Mouse (Mus musculus): Measurements from ENCODE around the gene Ostm1. TPM values are rescaled to one million over a fixed set of nuclear protein-coding genes. Genes with fewer than 3 reads are reported as not detected.

Gene Ostm1
- polyA plus RNA-seq, 1 experiment from 2014 or later, result 18.5 TPM

GRCm38 (mm10) chr10:42614766-42615165 is 31.1 kb downstream of the Ostm1 start:
- no peak overlapping the region for H3K4me3 ChIP-seq (ENCODE audit: low read length)
- H3K4me2 ChIP-seq (replicated peaks; ENCODE audit: low read depth, low read length), result no peak overlapping the region
- no peak for ATAC-seq (ENCODE audit: low FRiP score, low TSS enrichment)
- H3K27ac ChIP-seq (ENCODE audit: low read length), result no peak overlapping the region
- WGBS, result 7% methylated on average over 9 of the region's 9 CpGs
- peaks cover 90% of the 10 kb centered on the region for H3K27me3 ChIP-seq (ENCODE audit: insufficient read depth, low read length)
- H3K9me3 ChIP-seq (ENCODE audit: low read length), result peaks cover 2% of the 10 kb centered on the region; the same call in 1 of the 2 replicates
- no peaks in the 10 kb centered on the region for H3K36me3 ChIP-seq (ENCODE audit: insufficient read depth, low read length)
- peaks cover 7% of the 10 kb centered on the region for H3K4me1 ChIP-seq (ENCODE audit: insufficient read depth, low read length)
- no peak overlapping the region for H3K9ac ChIP-seq (replicated peaks; ENCODE audit: low read length)

- Histone ChIP-seq H3K4me3 (ENCODE audit: low read length) (no peak overlapping the region), H3K4me1 (ENCODE audit: insufficient read depth, low read length) (peaks cover 7% of the 10 kb centered on the region), H3K9ac (replicated peaks; ENCODE audit: low read length) (no peak overlapping the region), H3K4me2 (replicated peaks; ENCODE audit: low read depth, low read length) (no peak overlapping the region), H3K27ac (ENCODE audit: low read length) (no peak overlapping the region), H3K9me3 (ENCODE audit: low read length) (no peaks in the 10 kb centered on the region), H3K27me3 (ENCODE audit: insufficient read depth, low read length) (peaks cover 81% of the 10 kb centered on the region), H3K36me3 (ENCODE audit: insufficient read depth, low read length) (no peaks in the 10 kb centered on the region)
- ATAC-seq (ENCODE audit: low FRiP score, low TSS enrichment), result no peak
- 39% methylated on average over 2 of the region's 2 CpGs for WGBS
These were observed 34.7 kb downstream of the Ostm1 start for GRCm38 (mm10) chr10:42618291-42618690.

DNA sequence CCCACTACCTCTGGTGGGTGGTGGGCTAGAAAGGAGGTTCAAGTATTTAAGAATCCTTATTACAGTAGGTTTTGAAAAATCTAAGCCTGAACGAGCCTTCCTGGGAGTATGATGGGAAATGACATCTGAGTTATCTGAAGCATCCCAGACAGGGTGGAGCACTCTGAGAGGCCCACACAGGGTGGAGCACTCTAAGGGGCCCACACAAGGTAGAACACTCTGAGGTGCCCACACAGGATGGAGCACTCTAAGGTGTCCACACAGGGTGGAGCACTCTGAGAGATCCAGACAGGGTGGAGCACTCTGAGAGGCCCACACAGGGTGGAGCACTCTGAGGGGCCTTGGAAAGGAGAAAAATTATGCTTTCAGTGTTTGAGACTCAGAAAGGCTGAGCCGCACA is 42.3 kb downstream of the Ostm1 start:
- no peak overlapping the region for H3K9ac ChIP-seq (replicated peaks; ENCODE audit: low read length)
- H3K27me3 ChIP-seq (ENCODE audit: insufficient read depth, low read length), result peaks cover 69% of the 10 kb centered on the region
- no peaks in the 10 kb centered on the region for H3K4me1 ChIP-seq (ENCODE audit: insufficient read depth, low read length)
- no peak overlapping the region for H3K27ac ChIP-seq (ENCODE audit: low read length)
- H3K4me2 ChIP-seq (replicated peaks; ENCODE audit: low read depth, low read length), result no peak overlapping the region
- no peak overlapping the region for H3K4me3 ChIP-seq (ENCODE audit: low read length)
- no peaks in the 10 kb centered on the region for H3K9me3 ChIP-seq (ENCODE audit: low read length)
- 75% methylated on average over 2 of the region's 2 CpGs for WGBS
- no peaks in the 10 kb centered on the region for H3K36me3 ChIP-seq (ENCODE audit: insufficient read depth, low read length)
- ATAC-seq (ENCODE audit: low FRiP score, low TSS enrichment), result no peak

DNA sequence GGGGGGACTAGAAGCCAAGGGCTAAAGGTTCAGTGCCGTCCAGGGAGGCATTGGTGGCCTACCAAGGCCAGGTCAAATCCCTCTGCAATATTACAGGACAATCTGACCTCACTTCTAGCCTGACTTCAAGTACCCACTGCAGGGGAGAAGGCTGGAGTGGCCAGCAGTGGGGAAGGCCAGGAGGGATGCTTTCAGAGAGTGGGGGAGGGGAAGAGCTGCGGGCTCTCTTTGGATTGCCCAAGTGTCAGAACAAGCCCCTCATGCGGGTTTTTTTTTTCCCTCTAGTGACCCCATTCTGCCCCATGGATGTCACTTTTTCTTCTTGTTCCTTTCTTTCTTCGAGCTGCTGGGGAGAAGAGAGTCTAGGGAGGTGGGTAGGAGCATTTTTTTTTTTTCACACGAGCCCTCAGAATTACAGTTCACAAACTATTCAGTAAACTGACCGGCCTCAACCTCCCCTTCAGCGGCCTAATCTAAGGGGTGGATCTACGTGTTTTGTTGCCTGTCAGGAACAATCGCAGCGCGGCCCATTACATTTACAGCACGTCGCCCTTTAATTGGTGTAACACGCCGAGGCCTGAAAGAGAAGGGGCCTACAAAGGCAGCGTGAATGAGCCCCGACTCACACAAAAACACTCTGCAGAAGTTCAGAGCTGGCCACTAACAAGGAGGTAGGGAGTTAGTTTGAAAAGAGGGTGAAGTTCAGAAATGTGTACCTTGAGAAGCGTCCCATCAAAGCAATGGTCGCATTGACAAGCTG is 47.2 kb downstream of the Ostm1 start:
- H3K27me3 ChIP-seq (ENCODE audit: insufficient read depth, low read length), result peaks cover 93% of the 10 kb centered on the region
- H3K27ac ChIP-seq (ENCODE audit: low read length), result no peak overlapping the region
- peaks cover 21% of the 10 kb centered on the region for H3K4me1 ChIP-seq (ENCODE audit: insufficient read depth, low read length)
- no peaks in the 10 kb centered on the region for H3K9me3 ChIP-seq (ENCODE audit: low read length)
- H3K36me3 ChIP-seq (ENCODE audit: insufficient read depth, low read length), result no peaks in the 10 kb centered on the region
- ATAC-seq (ENCODE audit: low FRiP score, low TSS enrichment), result no peak
- no peak overlapping the region for H3K4me3 ChIP-seq (ENCODE audit: low read length)
- no peak overlapping the region for H3K9ac ChIP-seq (replicated peaks; ENCODE audit: low read length)
- WGBS, result 3% methylated on average over 19 of the region's 19 CpGs
- no peak overlapping the region for H3K4me2 ChIP-seq (replicated peaks; ENCODE audit: low read depth, low read length)

DNA sequence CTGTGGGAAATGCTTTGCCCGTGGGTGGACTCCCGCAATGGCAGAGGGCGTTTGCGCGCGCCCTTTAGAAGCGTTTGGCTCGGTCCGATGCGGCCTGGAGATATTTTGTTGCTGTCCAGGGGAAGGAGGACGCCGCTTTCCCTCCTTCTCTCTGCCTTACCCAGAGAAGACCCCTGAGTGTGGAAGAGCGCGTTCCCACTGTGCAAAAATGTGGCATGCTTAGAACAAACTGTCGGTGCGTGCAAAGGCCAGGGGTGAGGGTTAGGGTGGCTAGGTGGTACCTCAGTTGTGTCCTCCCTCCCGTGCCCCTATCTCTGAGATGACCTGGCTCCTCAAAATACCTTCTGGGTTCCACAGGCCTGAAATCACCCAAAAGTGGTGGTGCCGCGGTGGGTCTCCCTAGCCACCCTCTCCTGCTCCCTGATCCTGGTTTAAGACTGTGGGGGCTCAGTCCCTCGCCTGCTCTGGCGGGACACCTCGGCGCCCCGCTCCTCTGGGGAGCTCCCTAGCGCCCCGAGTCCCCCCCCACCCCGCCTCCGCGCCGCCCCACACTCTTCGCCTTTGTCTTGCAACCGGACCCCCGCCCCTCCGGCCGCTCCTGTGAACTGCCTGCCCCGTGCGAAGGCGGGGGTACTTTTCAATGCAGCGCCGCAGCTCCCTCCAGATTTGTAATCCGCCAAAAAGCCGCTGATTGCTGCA is 48.3 kb downstream of the Ostm1 start:
- H3K36me3 ChIP-seq (ENCODE audit: insufficient read depth, low read length), result no peaks in the 10 kb centered on the region
- ATAC-seq (ENCODE audit: low FRiP score, low TSS enrichment), result no peak
- H3K4me3 ChIP-seq (ENCODE audit: low read length), result peak overlapping the region; percentile 34; the same call in 1 of the 2 replicates
- H3K4me1 ChIP-seq (ENCODE audit: insufficient read depth, low read length), result peaks cover 24% of the 10 kb centered on the region
- no peak overlapping the region for H3K9ac ChIP-seq (replicated peaks; ENCODE audit: low read length)
- peak overlapping the region; percentile 55 for H3K4me2 ChIP-seq (replicated peaks; ENCODE audit: low read depth, low read length)
- H3K27ac ChIP-seq (ENCODE audit: low read length), result no peak overlapping the region
- H3K27me3 ChIP-seq (ENCODE audit: insufficient read depth, low read length), result peaks cover 95% of the 10 kb centered on the region
- under 1% methylated on average over 42 of the region's 42 CpGs for WGBS
- no peaks in the 10 kb centered on the region for H3K9me3 ChIP-seq (ENCODE audit: low read length)

DNA sequence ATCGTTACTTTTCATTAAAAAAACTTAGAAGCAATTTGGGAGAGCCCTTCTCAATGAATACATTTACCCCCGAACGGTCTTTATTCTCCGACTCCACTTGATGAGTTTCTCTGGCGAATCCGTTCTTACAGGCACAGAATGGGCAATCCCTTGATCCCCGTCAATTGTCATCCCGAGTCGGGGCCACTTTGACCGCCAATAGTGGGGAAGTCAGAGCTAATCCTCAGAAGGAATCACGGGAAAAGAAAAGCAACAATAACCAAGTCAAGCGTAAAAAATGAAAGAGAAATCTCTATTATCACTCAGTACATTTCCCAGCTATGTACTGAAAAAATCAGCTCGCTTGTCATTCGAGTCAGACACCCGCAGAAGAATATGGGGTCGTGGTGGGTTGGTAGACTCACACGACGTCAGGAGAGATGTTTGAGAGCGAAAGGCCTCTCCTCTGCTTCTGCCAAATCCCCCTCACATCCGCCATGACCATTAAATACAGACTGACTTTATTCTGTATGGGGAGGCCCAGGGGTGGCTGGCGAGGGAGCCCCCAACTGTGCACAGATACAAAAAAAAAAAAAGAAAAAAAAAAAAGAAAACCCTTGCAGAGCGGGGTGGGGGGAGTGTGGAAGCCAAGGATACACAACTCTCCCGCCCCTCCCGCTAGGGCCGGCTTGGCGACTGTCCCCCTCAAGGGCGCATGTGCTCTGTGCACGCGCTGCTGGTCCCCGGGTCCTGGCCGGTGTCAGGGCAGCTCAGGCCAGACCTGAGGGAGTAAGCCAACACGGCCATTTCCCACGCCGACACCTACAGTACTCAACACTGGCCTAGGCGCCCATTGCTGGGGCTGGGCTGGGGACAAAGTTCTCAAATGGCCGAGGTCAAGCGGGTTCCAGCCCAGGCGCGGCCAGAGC is 49.1 kb downstream of the Ostm1 start:
- Histone ChIP-seq H3K9ac (replicated peaks; ENCODE audit: low read length) (no peak overlapping the region), H3K36me3 (ENCODE audit: insufficient read depth, low read length) (no peaks in the 10 kb centered on the region), H3K4me2 (replicated peaks; ENCODE audit: low read depth, low read length) (peak overlapping the region; percentile 55), H3K4me3 (ENCODE audit: low read length) (peak overlapping the region; percentile 34), H3K27me3 (ENCODE audit: insufficient read depth, low read length) (peaks cover 96% of the 10 kb centered on the region), H3K4me1 (ENCODE audit: insufficient read depth, low read length) (peaks cover 24% of the 10 kb centered on the region), H3K9me3 (ENCODE audit: low read length) (no peaks in the 10 kb centered on the region), H3K27ac (ENCODE audit: low read length) (no peak overlapping the region)
- WGBS, result under 1% methylated on average over 39 of the region's 39 CpGs
- ATAC-seq (ENCODE audit: low FRiP score, low TSS enrichment), result no peak

- Histone ChIP-seq H3K27me3 (ENCODE audit: insufficient read depth, low read length) (peaks cover 93% of the 10 kb centered on the region), H3K36me3 (ENCODE audit: insufficient read depth, low read length) (no peaks in the 10 kb centered on the region), H3K4me2 (replicated peaks; ENCODE audit: low read depth, low read length) (peak overlapping the region; percentile 55), H3K4me3 (ENCODE audit: low read length) (peak overlapping the region; percentile 34), H3K9me3 (ENCODE audit: low read length) (no peaks in the 10 kb centered on the region), H3K9ac (replicated peaks; ENCODE audit: low read length) (no peak overlapping the region), H3K4me1 (ENCODE audit: insufficient read depth, low read length) (peaks cover 24% of the 10 kb centered on the region), H3K27ac (ENCODE audit: low read length) (no peak overlapping the region)
- WGBS, result 4% methylated on average over 23 of the region's 23 CpGs
- ATAC-seq (ENCODE audit: low FRiP score, low TSS enrichment), result no peak
These were observed 49.9 kb downstream of the Ostm1 start for GRCm38 (mm10) chr10:42633361-42634121.

DNA sequence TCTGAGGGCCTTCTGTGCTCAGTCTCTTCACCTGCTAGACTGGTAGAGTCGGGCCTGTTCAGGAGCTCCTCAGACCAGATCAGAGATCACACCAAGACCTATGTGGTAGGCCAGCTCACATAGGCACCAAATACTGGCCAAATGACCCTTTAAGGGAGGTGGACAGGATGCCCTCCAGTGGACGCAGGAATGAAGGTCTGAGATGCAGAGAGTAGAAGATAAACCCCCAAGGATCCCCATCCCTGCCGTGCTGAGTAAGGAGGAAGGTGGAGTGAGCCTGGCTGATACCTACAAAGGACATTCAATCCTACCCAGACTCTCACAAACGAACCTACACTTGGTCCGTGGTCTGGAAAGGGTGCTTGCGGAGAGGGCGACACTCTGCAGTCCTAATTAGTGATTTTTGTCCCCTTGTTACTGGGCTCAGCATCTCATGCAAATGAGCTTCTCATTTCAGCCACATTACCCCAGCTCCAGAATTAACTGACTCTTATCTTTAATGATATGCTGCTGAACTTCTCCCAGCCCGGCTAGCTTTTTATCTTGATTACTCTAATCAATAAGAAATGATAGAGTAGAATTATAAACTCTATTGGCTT is 50.6 kb downstream of the Ostm1 start:
- no peak for ATAC-seq (ENCODE audit: low FRiP score, low TSS enrichment)
- Histone ChIP-seq H3K4me3 (ENCODE audit: low read length) (no peak overlapping the region), H3K9ac (replicated peaks; ENCODE audit: low read length) (no peak overlapping the region), H3K4me2 (replicated peaks; ENCODE audit: low read depth, low read length) (no peak overlapping the region), H3K27me3 (ENCODE audit: insufficient read depth, low read length) (peaks cover 86% of the 10 kb centered on the region), H3K27ac (ENCODE audit: low read length) (no peak overlapping the region), H3K4me1 (ENCODE audit: insufficient read depth, low read length) (peaks cover 24% of the 10 kb centered on the region), H3K36me3 (ENCODE audit: insufficient read depth, low read length) (no peaks in the 10 kb centered on the region), H3K9me3 (ENCODE audit: low read length) (no peaks in the 10 kb centered on the region)
- 1% methylated on average over 8 of the region's 8 CpGs for WGBS

DNA sequence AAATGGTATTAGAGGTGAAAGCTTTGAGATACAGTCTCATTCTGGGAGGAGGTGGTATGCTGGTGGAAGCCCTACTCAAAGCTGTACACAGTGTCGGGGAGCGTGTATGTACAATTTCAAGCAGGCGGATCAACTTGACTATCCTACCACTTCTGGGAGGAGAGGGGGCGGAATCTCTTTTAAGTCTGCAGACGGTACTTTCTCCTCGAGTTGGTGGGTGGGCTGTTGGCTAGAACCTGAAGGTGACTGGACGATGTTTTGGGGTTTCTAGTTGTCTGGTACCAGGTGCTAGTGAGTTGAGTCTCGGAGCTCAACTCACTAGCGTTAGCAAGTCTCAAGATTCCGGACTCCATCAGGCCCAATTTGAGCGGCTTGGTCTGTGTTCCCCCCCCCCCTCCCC is 51.4 kb downstream of the Ostm1 start:
- Histone ChIP-seq H3K27ac (ENCODE audit: low read length) (no peak overlapping the region), H3K4me1 (ENCODE audit: insufficient read depth, low read length) (peaks cover 24% of the 10 kb centered on the region), H3K36me3 (ENCODE audit: insufficient read depth, low read length) (no peaks in the 10 kb centered on the region), H3K4me3 (ENCODE audit: low read length) (no peak overlapping the region), H3K27me3 (ENCODE audit: insufficient read depth, low read length) (peaks cover 78% of the 10 kb centered on the region), H3K4me2 (replicated peaks; ENCODE audit: low read depth, low read length) (no peak overlapping the region), H3K9me3 (ENCODE audit: low read length) (no peaks in the 10 kb centered on the region), H3K9ac (replicated peaks; ENCODE audit: low read length) (no peak overlapping the region)
- no peak for ATAC-seq (ENCODE audit: low FRiP score, low TSS enrichment)
- WGBS, result 2% methylated on average over 11 of the region's 11 CpGs
